Mouse (Mus musculus): Measurements from ENCODE around the gene Dcdc2a.

Gene Dcdc2a

GRCm38 (mm10) chr13:25178236-25179001, 122.6 kb downstream of the Dcdc2a start:
- H3K36me3 ChIP-seq (ENCODE audit: control insufficient read depth, insufficient read depth, low read length, poor library complexity, severe bottlenecking) = no peaks in the 10 kb centered on the region
- no peaks in the 10 kb centered on the region for H3K27me3 ChIP-seq (ENCODE audit: control insufficient read depth, insufficient read depth, low read length, poor library complexity, severe bottlenecking)
- no peak for DNase-seq (ENCODE audit: low read depth, low spot score)

- Histone ChIP-seq H3K36me3 (ENCODE audit: control insufficient read depth, insufficient read depth, low read length, poor library complexity, severe bottlenecking) (no peaks in the 10 kb centered on the region), H3K27me3 (ENCODE audit: control insufficient read depth, insufficient read depth, low read length, poor library complexity, severe bottlenecking) (no peaks in the 10 kb centered on the region)
- DNase-seq (ENCODE audit: low read depth, low spot score) = no peak
These were observed 130.9 kb downstream of the Dcdc2a start for GRCm38 (mm10) chr13:25186436-25187325.

- Histone ChIP-seq H3K27me3 (ENCODE audit: control insufficient read depth, insufficient read depth, low read length, poor library complexity, severe bottlenecking) (no peaks in the 10 kb centered on the region), H3K36me3 (ENCODE audit: control insufficient read depth, insufficient read depth, low read length, poor library complexity, severe bottlenecking) (no peaks in the 10 kb centered on the region)
- DNase-seq (ENCODE audit: low read depth, low spot score) = no peak
These were observed 131.5 kb downstream of the Dcdc2a start for GRCm38 (mm10) chr13:25187326-25187710.

GRCm38 (mm10) chr13:25189419-25190144, 133.8 kb downstream of the Dcdc2a start:
- no peaks in the 10 kb centered on the region for H3K27me3 ChIP-seq (ENCODE audit: control insufficient read depth, insufficient read depth, low read length, poor library complexity, severe bottlenecking)
- DNase-seq (ENCODE audit: low read depth, low spot score) = no peak

GRCm38 (mm10) chr13:25190218-25190617, 134.4 kb downstream of the Dcdc2a start:
- no peaks in the 10 kb centered on the region for H3K36me3 ChIP-seq (ENCODE audit: control insufficient read depth, insufficient read depth, low read length, poor library complexity, severe bottlenecking)
- no peak for DNase-seq (ENCODE audit: low read depth, low spot score)
- H3K27me3 ChIP-seq (ENCODE audit: control insufficient read depth, insufficient read depth, low read length, poor library complexity, severe bottlenecking) = no peaks in the 10 kb centered on the region

More at GRCm38 (mm10) chr13:25189419-25190144, 133.8 kb downstream of the Dcdc2a start:
- no peaks in the 10 kb centered on the region for H3K36me3 ChIP-seq (ENCODE audit: control insufficient read depth, insufficient read depth, low read length, poor library complexity, severe bottlenecking)

GRCm38 (mm10) chr13:25195706-25196105, 139.9 kb downstream of the Dcdc2a start:
- Histone ChIP-seq H3K36me3 (ENCODE audit: control insufficient read depth, insufficient read depth, low read length, poor library complexity, severe bottlenecking) (no peaks in the 10 kb centered on the region), H3K27me3 (ENCODE audit: control insufficient read depth, insufficient read depth, low read length, poor library complexity, severe bottlenecking) (no peaks in the 10 kb centered on the region)
- DNase-seq (ENCODE audit: low read depth, low spot score) = no peak

- DNase-seq (ENCODE audit: low read depth, low spot score) = no peak
- Histone ChIP-seq H3K27me3 (ENCODE audit: control insufficient read depth, insufficient read depth, low read length, poor library complexity, severe bottlenecking) (no peaks in the 10 kb centered on the region), H3K36me3 (ENCODE audit: control insufficient read depth, insufficient read depth, low read length, poor library complexity, severe bottlenecking) (no peaks in the 10 kb centered on the region)
These were observed 144.1 kb downstream of the Dcdc2a start for GRCm38 (mm10) chr13:25199916-25200315.

- no peaks in the 10 kb centered on the region for H3K36me3 ChIP-seq (ENCODE audit: control insufficient read depth, insufficient read depth, low read length, poor library complexity, severe bottlenecking)
- no peaks in the 10 kb centered on the region for H3K27me3 ChIP-seq (ENCODE audit: control insufficient read depth, insufficient read depth, low read length, poor library complexity, severe bottlenecking)
- no peak for DNase-seq (ENCODE audit: low read depth, low spot score)
These were observed 151.1 kb downstream of the Dcdc2a start for GRCm38 (mm10) chr13:25206950-25207349.

GRCm38 (mm10) chr13:25218394-25218793, 162.6 kb downstream of the Dcdc2a start:
- no peaks in the 10 kb centered on the region for H3K36me3 ChIP-seq (ENCODE audit: control insufficient read depth, insufficient read depth, low read length, poor library complexity, severe bottlenecking)
- no peak for DNase-seq (ENCODE audit: low read depth, low spot score)
- no peaks in the 10 kb centered on the region for H3K27me3 ChIP-seq (ENCODE audit: control insufficient read depth, insufficient read depth, low read length, poor library complexity, severe bottlenecking)

GRCm38 (mm10) chr13:25220186-25220787, 164.5 kb downstream of the Dcdc2a start:
- no peak for DNase-seq (ENCODE audit: low read depth, low spot score)
- Histone ChIP-seq H3K36me3 (ENCODE audit: control insufficient read depth, insufficient read depth, low read length, poor library complexity, severe bottlenecking) (no peaks in the 10 kb centered on the region), H3K27me3 (ENCODE audit: control insufficient read depth, insufficient read depth, low read length, poor library complexity, severe bottlenecking) (no peaks in the 10 kb centered on the region)

- Histone ChIP-seq H3K27me3 (ENCODE audit: control insufficient read depth, insufficient read depth, low read length, poor library complexity, severe bottlenecking) (no peaks in the 10 kb centered on the region), H3K36me3 (ENCODE audit: control insufficient read depth, insufficient read depth, low read length, poor library complexity, severe bottlenecking) (no peaks in the 10 kb centered on the region)
- DNase-seq (ENCODE audit: low read depth, low spot score) = no peak
These were observed 196.1 kb downstream of the Dcdc2a start for GRCm38 (mm10) chr13:25251893-25252292.

- Histone ChIP-seq H3K27me3 (ENCODE audit: control insufficient read depth, insufficient read depth, low read length, poor library complexity, severe bottlenecking) (no peaks in the 10 kb centered on the region), H3K36me3 (ENCODE audit: control insufficient read depth, insufficient read depth, low read length, poor library complexity, severe bottlenecking) (no peaks in the 10 kb centered on the region)
- no peak for DNase-seq (ENCODE audit: low read depth, low spot score)
These were observed 198.9 kb downstream of the Dcdc2a start for GRCm38 (mm10) chr13:25254478-25255263.

GRCm38 (mm10) chr13:25257608-25258007, 201.8 kb downstream of the Dcdc2a start:
- Histone ChIP-seq H3K36me3 (ENCODE audit: control insufficient read depth, insufficient read depth, low read length, poor library complexity, severe bottlenecking) (no peaks in the 10 kb centered on the region), H3K27me3 (ENCODE audit: control insufficient read depth, insufficient read depth, low read length, poor library complexity, severe bottlenecking) (no peaks in the 10 kb centered on the region)
- no peak for DNase-seq (ENCODE audit: low read depth, low spot score)

Measured in splenic B cell, adult 2 months (primary cell).